Mouse (Mus musculus): ENCODE data around the gene Tmcc1. TPM values are rescaled to one million over a fixed set of nuclear protein-coding genes. Genes with fewer than 3 reads are reported as not detected.
"Not testable (repeated sequence)": the region's sequence is repeated elsewhere in the genome, so short reads cannot be mapped to it uniquely, and the experiment has no call there.

The Tmcc1 gene
- total and polyA plus RNA-seq, 3 experiments, result 9.1 to 30.6 TPM; not detected in 1

- H3K4me1 ChIP-seq (ENCODE audit: control insufficient read depth in 1 of 2, insufficient read depth in 2 of 2, low read length in 2 of 2), result no peaks in the 10 kb centered on the region
- H3K27me3 ChIP-seq (ENCODE audit: control insufficient read depth in 1 of 2, insufficient read depth in 2 of 2, low read length in 2 of 2), result no peaks in the 10 kb centered on the region
- H3K27ac ChIP-seq (ENCODE audit: control insufficient read depth, low read depth, low read length), result no peak overlapping the region
- no peak overlapping the region for H3K9ac ChIP-seq (ENCODE audit: control insufficient read depth, low read depth, low read length, poor library complexity, severe bottlenecking)
- no peak for DNase-seq (ENCODE audit: low read depth, low spot score)
- TF ChIP-seq USF2 (IDR thresholded peaks at IDR 0.05; ENCODE audit: borderline replicate concordance in 1 of 2, insufficient read depth in 1 of 2, low read depth in 1 of 2, low read length in 2 of 2), result no peak
- TF ChIP-seq ETS1 (IDR thresholded peaks at IDR 0.05; ENCODE audit: low read depth, low read length), result no peak
- TF ChIP-seq MAZ (IDR thresholded peaks at IDR 0.05; ENCODE audit: low read depth, low read length), result no peak
- no peak for TF ChIP-seq UBTF (IDR thresholded peaks at IDR 0.05; ENCODE audit: borderline replicate concordance, insufficient read depth, low read depth, low read length)
- no peak for TF ChIP-seq CHD1 (IDR thresholded peaks at IDR 0.05; ENCODE audit: low read depth, low read length)
- TF ChIP-seq USF1 (IDR thresholded peaks at IDR 0.05; ENCODE audit: low read depth, low read length), result no peak
- TF ChIP-seq MYC (IDR thresholded peaks at IDR 0.05; ENCODE audit: low read depth, low read length), result no peak
- no peak for TF ChIP-seq HCFC1 (IDR thresholded peaks at IDR 0.05; ENCODE audit: low read depth, low read length)
- TF ChIP-seq NELFE (IDR thresholded peaks at IDR 0.05; ENCODE audit: low read depth, low read length), result no peak
- TF ChIP-seq RCOR1 (IDR thresholded peaks at IDR 0.05; ENCODE audit: low read depth, low read length), result no peak
- TF ChIP-seq RAD21 (IDR thresholded peaks at IDR 0.05; ENCODE audit: low read depth, low read length), result no peak
- TF ChIP-seq BHLHE40 (IDR thresholded peaks at IDR 0.05; ENCODE audit: borderline replicate concordance, low read depth, low read length), result no peak
- no peak for TF ChIP-seq TBP (IDR thresholded peaks at IDR 0.05; ENCODE audit: low read depth, low read length)
- TF ChIP-seq MAFK (IDR thresholded peaks at IDR 0.05; ENCODE audit: borderline replicate concordance, low read depth, low read length), result no peak
- no peaks in the 10 kb centered on the region for H3K9me3 ChIP-seq (replicated peaks; ENCODE audit: insufficient read depth, low read length)
- H3K4me3 ChIP-seq (ENCODE audit: control insufficient read depth in 1 of 2, insufficient read depth in 1 of 2, low read depth in 2 of 2, low read length in 2 of 2), result no peak overlapping the region
- no peaks in the 10 kb centered on the region for H3K79me2 ChIP-seq (ENCODE audit: control insufficient read depth, insufficient read depth, low read length, poor library complexity)
- H3K36me3 ChIP-seq (ENCODE audit: control insufficient read depth in 1 of 2, insufficient read depth in 2 of 2, low read length in 2 of 2), result no peaks in the 10 kb centered on the region
These were observed 42.0 kb upstream of the Tmcc1 start for GRCm38 (mm10) chr6:116235336-116235735.

- H3K27me3 ChIP-seq (ENCODE audit: control insufficient read depth in 1 of 2, insufficient read depth in 2 of 2, low read length in 2 of 2); H3K36me3 ChIP-seq (ENCODE audit: control insufficient read depth in 1 of 2, insufficient read depth in 2 of 2, low read length in 2 of 2); H3K9me3 ChIP-seq (replicated peaks; ENCODE audit: insufficient read depth, low read length); H3K27ac ChIP-seq (ENCODE audit: control insufficient read depth, low read depth, low read length); H3K4me1 ChIP-seq (ENCODE audit: control insufficient read depth in 1 of 2, insufficient read depth in 2 of 2, low read length in 2 of 2); H3K9ac ChIP-seq (ENCODE audit: control insufficient read depth, low read depth, low read length, poor library complexity, severe bottlenecking); H3K4me3 ChIP-seq (ENCODE audit: control insufficient read depth in 1 of 2, insufficient read depth in 1 of 2, low read depth in 2 of 2, low read length in 2 of 2); H3K79me2 ChIP-seq (ENCODE audit: control insufficient read depth, insufficient read depth, low read length, poor library complexity); DNase-seq (ENCODE audit: low read depth, low spot score): not testable (repeated sequence)
These were observed 41.5 kb upstream of the Tmcc1 start for GRCm38 (mm10) chr6:116234821-116235220.

Measured in MEL (cell line).